Mouse (Mus musculus): ENCODE results near the gene Kcnq2. TPM values are rescaled to one million over a fixed set of nuclear protein-coding genes. Genes with fewer than 3 reads are reported as not detected.

The Kcnq2 gene
- total and polyA plus RNA-seq, 3 experiments: 0.04 TPM; not detected in 2

- dilution Hi-C loops (cut with MboI; ENCODE audit: extremely low pct_ligation_motif_present, extremely low pct_unique_long_range_greater_than_20kb, low sequenced_read_pairs) (no loop called here), in situ Hi-C loops (cut with MboI; ENCODE audit: low pct_ligation_motif_present, low pct_unique_long_range_greater_than_20kb, low sequenced_read_pairs) (loop anchor here (25.0 kb wide), 1 partner anchor 309 kb away; the partner anchor contains the start of genes Abhd16b and Tpd52l2)
- no peak for DNase-seq (ENCODE audit: extremely low read depth)
- Histone ChIP-seq H3K4me1 (ENCODE audit: control insufficient read depth in 1 of 2, insufficient read depth in 2 of 2) (peaks cover 0 to 2% of the 10 kb centered on the region in 2 experiments; a peak in 1 of 4 replicates), H3K9ac (ENCODE audit: insufficient read depth, low read depth) (no peak overlapping the region), H3K27me3 (replicated peaks) (peaks cover 5% of the 10 kb centered on the region), H3K4me3 (replicated peaks in 1 of 3; ENCODE audit: low read depth in 2 of 3, low read length in 2 of 3, poor library complexity in 1 of 3) (no peak overlapping the region), H3K9me3 (replicated peaks; ENCODE audit: low read length) (no peaks in the 10 kb centered on the region), H3K27ac (ENCODE audit: insufficient read depth, low read depth) (no peak overlapping the region), H3K79me2 (replicated peaks; ENCODE audit: control insufficient read depth, extremely low read depth, insufficient read depth, poor library complexity, severe bottlenecking) (no peaks in the 10 kb centered on the region), H3K4me2 (ENCODE audit: insufficient read depth, low read depth, poor library complexity, severe bottlenecking) (no peak overlapping the region), H3K36me3 (replicated peaks in 1 of 2; ENCODE audit: control insufficient read depth in 1 of 2, insufficient read depth in 1 of 2, low read length in 1 of 2) (no peaks in the 10 kb centered on the region)
- TF ChIP-seq MAZ (IDR thresholded peaks at IDR 0.05; ENCODE audit: low read depth, low read length) (no peak), ZNF384 (IDR thresholded peaks at IDR 0.05; ENCODE audit: low read depth, low read length) (no peak), MAFK (IDR thresholded peaks at IDR 0.05; ENCODE audit: insufficient replicate concordance, low read length) (no peak), USF1 (IDR thresholded peaks at IDR 0.05; ENCODE audit: low read depth, low read length) (no peak), KAT2A (IDR thresholded peaks at IDR 0.05; ENCODE audit: insufficient replicate concordance, low read length) (no peak), SMC3 (IDR thresholded peaks at IDR 0.05; ENCODE audit: low read depth, low read length) (no peak), RCOR1 (conservative IDR thresholded peaks at IDR 0.05; ENCODE audit: low read depth, low read length) (no peak), POLR2A (IDR thresholded peaks at IDR 0.05; ENCODE audit: low read depth, low read length) (no peak), JUND (conservative IDR thresholded peaks at IDR 0.05; ENCODE audit: low read depth, low read length) (no peak), ZMIZ1 (IDR thresholded peaks at IDR 0.05; ENCODE audit: low read depth, low read length) (no peak), CTCF (conservative IDR thresholded peaks at IDR 0.05 in 1 of 2, IDR thresholded peaks at IDR 0.05 in 1 of 2; ENCODE audit: low read depth in 2 of 2, low read length in 2 of 2) (no peak), E2F4 (IDR thresholded peaks at IDR 0.05; ENCODE audit: insufficient replicate concordance, low read depth, low read length) (no peak), CHD1 (IDR thresholded peaks at IDR 0.05; ENCODE audit: low read depth, low read length) (no peak), ETS1 (conservative IDR thresholded peaks at IDR 0.05; ENCODE audit: low read depth, low read length) (no peak), JUN (IDR thresholded peaks at IDR 0.05; ENCODE audit: insufficient read depth, low read depth, low read length) (no peak), ZKSCAN1 (IDR thresholded peaks at IDR 0.05; ENCODE audit: borderline replicate concordance, low read depth, low read length) (no peak), BHLHE40 (IDR thresholded peaks at IDR 0.05; ENCODE audit: low read depth, low read length) (no peak), MXI1 (IDR thresholded peaks at IDR 0.05; ENCODE audit: low read depth, low read length) (no peak), NRF1 (IDR thresholded peaks at IDR 0.05; ENCODE audit: low read depth, low read length) (no peak), USF2 (conservative IDR thresholded peaks at IDR 0.05; ENCODE audit: low read depth, low read length) (no peak)
Observed at GRCm38 (mm10) chr2:181178471-181178870, 43.4 kb upstream of the Kcnq2 start.

GRCm38 (mm10) chr2:181178015-181178414 is 42.9 kb upstream of the Kcnq2 start:
- Histone ChIP-seq H3K27ac (ENCODE audit: insufficient read depth, low read depth) (no peak overlapping the region), H3K36me3 (replicated peaks in 1 of 2; ENCODE audit: control insufficient read depth in 1 of 2, insufficient read depth in 1 of 2, low read length in 1 of 2) (no peaks in the 10 kb centered on the region), H3K4me2 (ENCODE audit: insufficient read depth, low read depth, poor library complexity, severe bottlenecking) (no peak overlapping the region), H3K4me3 (replicated peaks in 1 of 3; ENCODE audit: low read depth in 2 of 3, low read length in 2 of 3, poor library complexity in 1 of 3) (no peak overlapping the region), H3K27me3 (replicated peaks) (peaks cover 5% of the 10 kb centered on the region), H3K79me2 (replicated peaks; ENCODE audit: control insufficient read depth, extremely low read depth, insufficient read depth, poor library complexity, severe bottlenecking) (no peaks in the 10 kb centered on the region), H3K4me1 (ENCODE audit: control insufficient read depth in 1 of 2, insufficient read depth in 2 of 2) (peaks cover 0 to 2% of the 10 kb centered on the region in 2 experiments; a peak in 1 of 4 replicates), H3K9ac (ENCODE audit: insufficient read depth, low read depth) (no peak overlapping the region), H3K9me3 (replicated peaks; ENCODE audit: low read length) (no peaks in the 10 kb centered on the region)
- TF ChIP-seq SMC3 (IDR thresholded peaks at IDR 0.05; ENCODE audit: low read depth, low read length) (no peak), MAFK (IDR thresholded peaks at IDR 0.05; ENCODE audit: insufficient replicate concordance, low read length) (no peak), MYC (IDR thresholded peaks at IDR 0.05; ENCODE audit: low read depth, low read length) (no peak), BHLHE40 (IDR thresholded peaks at IDR 0.05; ENCODE audit: low read depth, low read length) (no peak), ZNF384 (IDR thresholded peaks at IDR 0.05; ENCODE audit: low read depth, low read length) (peak; percentile 26; the same call in 1 of the 2 replicates), TBP (conservative IDR thresholded peaks at IDR 0.05; ENCODE audit: low read depth, low read length) (no peak), KAT2A (IDR thresholded peaks at IDR 0.05; ENCODE audit: insufficient replicate concordance, low read length) (no peak), ELF1 (IDR thresholded peaks at IDR 0.05; ENCODE audit: low read depth, low read length) (peak; percentile 54), PAX5 (IDR thresholded peaks at IDR 0.05; ENCODE audit: low read length) (no peak), NELFE (IDR thresholded peaks at IDR 0.05; ENCODE audit: low read depth, low read length) (no peak), ZMIZ1 (IDR thresholded peaks at IDR 0.05; ENCODE audit: low read depth, low read length) (no peak), NRF1 (IDR thresholded peaks at IDR 0.05; ENCODE audit: low read depth, low read length) (no peak), POLR2A (IDR thresholded peaks at IDR 0.05; ENCODE audit: low read depth, low read length) (no peak), RAD21 (IDR thresholded peaks at IDR 0.05; ENCODE audit: low read depth, low read length) (no peak)
- in situ Hi-C loops (cut with MboI; ENCODE audit: low pct_ligation_motif_present, low pct_unique_long_range_greater_than_20kb, low sequenced_read_pairs): loop anchor here (25.0 kb wide), 1 partner anchor 309 kb away; the partner anchor contains the start of genes Abhd16b and Tpd52l2
- dilution Hi-C loops (cut with MboI; ENCODE audit: extremely low pct_ligation_motif_present, extremely low pct_unique_long_range_greater_than_20kb, low sequenced_read_pairs): no loop called here
- no peak for DNase-seq (ENCODE audit: extremely low read depth)

Data from CH12.LX (cell line).